Mouse (Mus musculus) mouse trophoblast stem cell (cell line): Measurements from ENCODE around the gene Dkk3.

Experiments used
- in situ Hi-C, 2 experiments: fragments of 300-500 bp; cut with MseI, MboI; formaldehyde crosslinking; loops; 2 replicates in 1 of 2; 3 replicates in 1 of 2; pipeline ENCODE4 v1.15.1; 2025

Dkk3 gene

DNA sequence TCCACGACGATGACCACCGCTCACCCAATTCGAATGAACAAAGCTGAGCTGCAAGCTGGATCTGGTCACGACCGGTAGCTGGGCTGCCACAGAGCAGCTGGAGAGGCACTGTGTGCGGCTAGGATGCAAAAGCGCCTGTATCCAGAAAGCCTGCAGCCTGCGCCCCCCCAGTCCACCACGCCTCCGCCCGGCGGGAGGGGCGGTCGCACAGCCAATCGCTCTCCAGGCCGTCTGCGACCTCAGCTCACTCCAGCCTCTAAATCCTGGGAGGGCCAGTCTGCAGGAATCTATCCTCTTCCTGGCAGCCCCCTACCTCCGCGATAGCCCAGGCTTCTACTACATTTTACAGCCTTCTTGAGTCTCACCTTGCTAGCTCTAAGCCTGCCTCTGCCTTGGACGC, at the start of gene Dkk3:
Dkk3 (minus strand) TSS at position 116 of the 400 bp plus-strand sequence.
- in situ Hi-C loops: no loop called here

DNA sequence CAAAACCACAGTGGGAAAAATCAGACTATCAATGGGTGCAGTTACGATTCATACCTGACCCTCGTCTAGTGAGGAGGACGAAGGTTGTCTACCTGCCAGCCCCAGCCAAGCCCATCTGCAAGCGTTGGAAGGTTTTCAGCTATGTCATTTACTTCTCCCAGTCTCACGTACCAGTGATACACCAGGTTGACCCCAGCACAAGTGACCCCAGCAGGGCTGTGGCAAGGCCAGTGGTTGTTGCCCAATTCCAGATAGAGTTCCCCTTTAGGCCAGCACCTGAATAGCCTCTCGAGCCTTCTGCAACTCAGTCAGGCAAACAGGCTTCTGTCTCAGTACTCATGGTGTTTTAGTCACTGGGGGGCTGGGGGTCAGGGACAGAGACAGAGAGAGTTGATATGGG, 48.9 kb upstream of the Dkk3 start:
- in situ Hi-C loops: no loop called here

DNA sequence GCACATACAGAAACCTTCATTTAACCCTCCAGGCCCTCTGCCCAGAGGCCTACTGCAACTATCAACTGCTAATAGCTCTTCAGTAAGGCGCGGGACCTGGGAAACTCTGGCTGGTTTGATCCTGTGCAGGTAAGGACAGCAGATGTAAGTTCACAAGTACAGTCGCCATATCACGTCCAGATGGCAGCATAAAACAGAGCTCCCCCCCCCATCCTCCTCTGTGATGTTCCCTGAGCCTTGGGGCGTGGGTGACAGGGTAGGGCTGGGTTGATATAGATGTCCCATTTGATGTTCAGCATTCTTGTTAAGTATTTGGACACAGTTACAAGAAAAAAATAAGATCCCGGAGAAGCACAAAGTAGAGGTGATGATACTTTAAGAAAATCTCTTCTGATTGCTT, 46.7 kb upstream of the Dkk3 start:
- in situ Hi-C loops: no loop called here

DNA sequence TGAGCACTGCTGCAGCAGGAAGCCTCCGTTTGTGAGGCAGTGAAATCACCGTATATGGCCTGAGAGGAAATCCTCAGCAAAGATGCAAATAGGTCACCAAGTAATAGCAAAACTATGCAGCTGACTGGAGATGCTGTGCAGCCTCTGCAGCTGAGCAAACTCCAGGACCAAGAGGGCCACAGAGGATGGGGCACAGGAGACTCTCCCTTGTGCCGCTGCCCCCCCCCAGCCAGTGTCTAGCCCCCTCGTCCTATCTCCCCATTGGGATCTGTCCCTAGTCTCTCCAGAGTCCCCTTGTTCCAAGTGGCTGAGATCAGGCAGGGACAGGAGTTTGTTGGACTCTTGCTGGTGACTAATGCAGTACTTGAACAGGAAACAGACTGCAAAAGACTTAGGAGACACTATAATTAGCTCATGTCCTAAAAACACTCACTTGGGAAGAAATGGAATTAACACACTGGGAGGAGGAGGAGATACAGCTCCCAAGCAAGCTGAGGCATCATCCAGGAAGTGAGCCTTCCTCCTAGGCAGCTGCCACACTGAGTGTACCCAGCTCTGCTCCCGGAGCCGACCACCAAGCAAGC, 45.6 kb upstream of the Dkk3 start:
- in situ Hi-C loops: no loop called here

DNA sequence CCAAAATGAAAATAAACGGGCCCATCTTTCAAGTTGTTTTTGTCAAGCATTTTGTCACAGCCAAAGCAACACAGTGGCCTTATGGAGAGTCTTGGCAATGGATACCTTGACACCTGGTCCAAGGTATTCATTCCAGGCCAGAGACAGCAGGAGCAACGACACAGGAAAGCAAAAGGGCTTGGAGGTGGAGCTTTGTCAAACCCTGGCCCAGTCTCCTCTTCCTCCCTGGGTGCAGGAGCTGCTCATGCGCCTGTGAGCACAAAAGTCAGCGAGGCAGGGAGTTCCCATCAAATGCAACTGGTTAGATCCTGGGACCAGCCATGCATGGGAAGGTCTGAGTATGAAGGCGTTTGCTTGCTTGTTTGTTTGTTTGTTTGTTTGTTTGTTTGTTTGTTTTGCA, 45.1 kb upstream of the Dkk3 start:
- in situ Hi-C loops: no loop called here

DNA sequence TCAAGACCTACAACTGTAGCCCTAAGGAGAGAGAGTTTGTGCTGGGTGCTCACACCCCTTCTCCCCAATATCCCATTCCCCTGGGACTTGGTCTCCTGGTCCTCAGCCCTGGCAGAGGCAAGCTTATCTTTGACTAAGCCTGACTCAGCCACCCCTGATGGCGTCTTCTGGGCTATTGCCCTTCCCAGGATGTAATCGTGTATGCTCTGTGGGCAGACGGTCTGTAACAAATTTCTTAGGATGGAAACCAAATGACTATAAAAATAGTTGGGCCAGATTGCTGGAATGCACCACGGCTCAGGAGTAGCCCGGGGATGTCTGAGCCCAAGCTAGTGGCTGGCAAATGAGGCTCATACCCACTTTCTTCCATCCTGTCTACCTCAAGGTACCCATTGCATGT, 44.0 kb upstream of the Dkk3 start:
- in situ Hi-C loops: no loop called here

DNA sequence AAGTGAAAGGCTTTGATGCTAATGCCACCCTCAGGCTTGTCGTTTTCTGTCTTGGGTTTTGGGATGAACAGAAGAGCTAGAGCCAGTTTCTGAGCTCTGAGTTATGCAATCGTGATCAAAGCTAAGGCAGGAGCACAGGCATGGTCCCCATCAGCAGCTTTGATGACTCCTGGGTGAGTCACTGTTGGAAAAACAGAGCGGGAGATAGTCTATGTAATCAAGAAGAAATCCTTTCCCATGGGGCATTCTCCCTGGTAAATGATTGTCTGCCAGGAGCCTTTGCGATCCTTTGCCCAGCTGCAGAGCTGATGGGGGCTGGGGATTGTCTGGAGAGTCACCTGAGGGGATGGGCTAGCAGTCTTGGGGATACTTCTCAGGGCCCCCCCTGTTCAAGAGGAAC, 43.3 kb upstream of the Dkk3 start:
- in situ Hi-C loops: no loop called here

DNA sequence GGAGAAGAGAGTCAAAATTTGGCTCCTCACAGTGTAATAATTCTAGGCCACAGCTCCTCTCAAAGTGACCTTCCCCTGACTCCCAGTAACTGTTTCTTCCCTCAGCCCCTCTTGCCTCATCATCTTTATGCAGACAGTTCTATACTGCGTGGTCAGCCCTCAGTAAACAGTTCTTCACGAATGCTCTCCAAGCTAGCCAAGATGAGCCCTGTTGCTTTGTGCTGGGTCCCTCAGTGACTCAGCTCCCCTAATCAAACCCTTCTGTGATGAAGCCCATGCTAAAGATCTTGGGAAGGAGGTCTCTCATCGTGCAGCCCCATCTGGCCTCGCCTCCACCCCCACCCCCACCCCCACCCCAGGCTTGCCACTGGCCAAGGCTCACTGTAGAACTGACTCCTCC, 41.9 kb upstream of the Dkk3 start:
- in situ Hi-C loops: no loop called here

DNA sequence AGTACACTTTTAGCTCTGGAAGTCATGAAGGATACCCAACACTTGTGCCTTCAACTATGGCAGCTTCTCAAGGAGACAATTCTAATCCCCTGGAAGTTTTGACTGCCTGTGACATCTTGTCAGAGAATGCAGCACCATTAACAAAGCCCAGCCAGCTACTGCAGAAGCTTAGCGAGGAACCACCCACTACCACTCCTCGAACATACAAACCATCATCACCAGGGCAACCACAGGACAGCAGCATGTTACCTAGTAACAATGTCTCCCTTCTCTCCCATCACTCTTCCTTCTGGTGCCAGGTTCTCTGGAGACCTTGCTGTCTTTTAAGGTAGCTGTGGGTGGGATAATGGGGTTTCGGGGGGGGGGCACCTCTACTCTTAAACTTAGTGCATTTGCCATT, 40.5 kb upstream of the Dkk3 start:
- in situ Hi-C loops: no loop called here

DNA sequence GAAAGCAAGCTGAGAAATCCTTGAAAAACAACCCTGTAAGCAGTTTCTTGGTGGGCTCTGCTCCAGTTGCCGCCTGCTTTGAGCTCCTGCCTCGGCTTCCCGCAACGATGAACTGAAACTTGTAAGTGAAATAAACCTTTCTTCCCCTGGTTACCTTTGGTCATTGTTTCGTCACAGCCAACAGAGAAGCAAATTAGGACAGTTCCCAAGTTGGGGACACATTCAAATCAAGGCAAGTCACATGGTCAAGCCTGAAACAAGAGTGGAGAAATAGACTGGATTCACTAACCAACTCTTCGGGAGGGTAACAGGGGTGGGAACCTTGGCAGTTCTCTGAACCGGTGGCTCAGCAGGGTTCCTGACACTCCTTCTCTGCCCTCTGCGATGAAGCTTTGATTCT, 38.6 kb upstream of the Dkk3 start:
- in situ Hi-C loops: no loop called here

DNA sequence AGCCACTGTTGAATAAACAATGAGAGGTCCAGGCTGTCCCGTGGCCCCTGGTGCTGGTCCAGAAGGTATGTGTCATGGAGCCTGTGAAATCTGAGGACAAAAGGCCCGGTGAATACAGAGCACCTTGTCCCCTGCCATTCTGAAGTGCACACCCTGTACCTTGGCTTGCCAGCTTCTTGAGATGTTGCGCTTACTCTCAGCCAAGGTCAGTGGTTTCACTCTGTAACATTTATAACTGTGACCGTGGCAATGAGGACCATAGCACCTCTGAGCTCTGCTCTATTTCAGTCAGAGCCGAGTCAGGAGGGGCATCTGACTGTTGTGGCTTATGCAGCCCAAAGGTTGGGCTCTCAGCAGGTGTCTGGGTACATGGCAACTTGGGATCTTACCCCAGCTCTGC, 35.4 kb upstream of the Dkk3 start:
- in situ Hi-C loops: no loop called here

DNA sequence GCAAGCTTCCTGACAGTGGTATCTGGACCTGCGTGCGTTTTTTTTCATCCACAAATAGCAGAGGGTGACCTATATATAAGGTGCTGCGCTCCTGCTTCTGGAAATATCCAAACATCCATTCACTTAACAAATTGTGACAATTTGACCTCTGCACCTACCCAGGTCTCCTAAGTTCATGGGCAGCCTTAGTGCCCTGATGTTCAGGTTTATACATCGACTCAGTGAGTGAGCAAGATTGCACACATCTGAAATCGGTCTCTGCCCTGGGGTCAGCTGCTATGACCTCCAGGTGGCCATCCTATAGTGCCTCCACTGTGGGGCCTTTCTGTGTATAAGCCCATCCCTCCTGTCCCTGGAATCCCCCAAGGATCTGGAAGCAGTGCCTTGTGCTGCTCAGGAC, 33.9 kb upstream of the Dkk3 start:
- in situ Hi-C loops: no loop called here

DNA sequence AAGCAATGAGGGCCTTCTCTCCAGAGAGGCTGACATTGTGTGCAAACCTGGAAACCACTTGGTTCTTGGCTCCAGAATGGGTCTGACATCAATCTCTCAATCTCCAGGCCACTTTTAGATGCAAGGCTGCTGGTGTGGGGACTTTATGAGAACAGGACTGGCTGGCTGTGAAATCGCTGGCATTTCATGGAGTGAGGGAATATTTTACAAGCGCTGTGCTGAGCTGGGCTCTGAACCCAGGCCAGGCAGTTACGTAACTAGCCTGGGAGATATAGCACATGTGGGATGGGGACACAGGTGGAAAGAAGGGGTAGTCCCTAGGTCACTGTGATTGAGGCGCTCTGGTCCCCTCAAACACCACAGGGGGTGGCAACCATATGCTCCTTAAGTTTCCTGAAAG, 33.4 kb upstream of the Dkk3 start:
- in situ Hi-C loops: no loop called here

DNA sequence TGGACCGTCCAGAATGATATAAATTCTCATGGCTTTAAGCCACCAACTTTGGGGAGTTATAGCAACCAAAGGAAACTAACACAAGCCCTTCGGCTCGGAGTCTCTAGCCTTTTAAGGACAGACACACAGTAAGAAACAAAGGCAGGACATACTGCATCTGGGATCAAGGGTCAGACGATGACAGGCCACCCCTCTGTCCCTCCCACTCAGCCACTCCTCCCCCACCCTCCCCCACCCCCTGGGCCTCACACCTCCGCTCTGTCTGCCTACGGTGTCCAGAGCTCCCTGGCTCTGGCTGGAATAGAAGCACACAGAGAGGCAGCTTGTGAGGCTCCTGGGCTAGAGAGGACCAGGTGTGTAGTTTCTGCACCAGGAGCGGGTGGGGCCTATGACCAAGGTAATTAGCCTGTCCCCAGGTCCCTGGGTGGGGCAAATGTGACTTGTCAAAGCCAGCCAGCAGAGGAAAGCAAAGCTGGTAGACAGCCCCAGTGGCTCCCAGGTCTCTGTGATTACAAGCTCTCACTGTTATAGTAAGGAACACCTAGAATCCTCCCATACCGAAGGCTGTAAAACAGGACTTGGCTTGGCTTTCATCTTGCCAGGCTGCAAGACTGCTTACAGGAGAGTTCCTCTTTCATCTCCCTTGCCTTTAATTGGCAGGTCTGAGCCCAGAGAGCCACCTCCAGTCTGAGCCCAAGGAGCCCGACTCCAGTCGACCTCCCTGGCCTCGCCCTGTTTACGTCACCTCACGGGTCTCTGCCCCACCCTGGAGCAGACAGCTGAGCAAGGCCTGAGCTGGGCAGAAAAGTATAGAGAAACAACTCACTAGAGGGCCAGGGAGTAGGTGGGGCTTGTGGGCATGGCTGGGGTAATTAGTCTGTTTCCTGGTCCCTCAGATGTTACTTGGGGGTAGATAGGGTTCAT, 28.9 kb upstream of the Dkk3 start:
- in situ Hi-C loops: loop anchor here in 1 of 2 experiments (5.0 kb wide), 1 partner anchor 175 kb away; no protein-coding TSS in a partner anchor

DNA sequence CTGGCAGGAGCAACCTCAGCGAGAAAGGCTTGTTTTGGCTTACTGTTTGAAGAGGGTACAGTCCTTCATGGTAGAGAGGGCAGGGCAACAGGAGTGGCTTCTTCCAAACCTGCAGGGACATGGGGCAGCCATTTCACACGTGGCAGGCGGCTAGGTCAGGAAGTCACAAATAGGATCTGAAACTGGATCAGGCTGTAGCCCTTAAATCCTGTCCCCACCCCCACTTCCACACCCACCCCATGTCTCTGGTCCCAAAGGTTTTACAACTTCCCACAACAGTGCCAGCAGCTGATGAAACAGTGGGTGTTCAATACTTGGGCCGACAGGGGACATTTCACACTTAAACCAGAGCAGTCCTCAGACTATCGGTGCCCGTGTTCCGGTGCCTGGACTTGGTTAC, 28.0 kb upstream of the Dkk3 start:
- in situ Hi-C loops: loop anchor here in 1 of 2 experiments (5.0 kb wide), 1 partner anchor 175 kb away; no protein-coding TSS in a partner anchor

DNA sequence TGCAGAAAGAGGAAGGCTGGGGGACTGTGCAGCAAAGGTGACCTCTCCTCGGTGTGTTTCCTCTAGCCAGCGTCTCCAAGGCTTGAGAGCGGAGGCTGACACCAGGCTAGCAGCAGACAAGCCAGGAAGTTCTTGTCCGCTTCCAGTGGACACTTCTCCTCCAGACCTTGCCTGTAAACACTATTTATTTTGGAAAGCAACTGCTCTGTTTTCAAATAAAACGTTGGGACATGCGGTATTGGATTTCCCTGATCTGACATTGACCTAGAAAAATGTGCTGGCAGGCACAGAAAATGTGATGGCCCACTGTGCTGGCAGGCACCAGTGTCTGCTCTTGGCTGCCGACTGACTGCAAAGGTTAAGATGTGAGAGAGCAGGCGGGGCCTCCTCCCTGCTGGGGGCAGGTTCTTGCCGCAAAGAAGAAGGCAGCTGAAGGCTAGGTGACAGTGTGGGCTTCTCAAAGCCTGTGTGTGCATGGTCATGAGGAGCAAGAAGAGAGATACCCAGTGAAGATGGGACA, 26.4 kb upstream of the Dkk3 start:
- in situ Hi-C loops: loop anchor here in 1 of 2 experiments (5.0 kb wide), 1 partner anchor 177 kb away; no protein-coding TSS in a partner anchor

DNA sequence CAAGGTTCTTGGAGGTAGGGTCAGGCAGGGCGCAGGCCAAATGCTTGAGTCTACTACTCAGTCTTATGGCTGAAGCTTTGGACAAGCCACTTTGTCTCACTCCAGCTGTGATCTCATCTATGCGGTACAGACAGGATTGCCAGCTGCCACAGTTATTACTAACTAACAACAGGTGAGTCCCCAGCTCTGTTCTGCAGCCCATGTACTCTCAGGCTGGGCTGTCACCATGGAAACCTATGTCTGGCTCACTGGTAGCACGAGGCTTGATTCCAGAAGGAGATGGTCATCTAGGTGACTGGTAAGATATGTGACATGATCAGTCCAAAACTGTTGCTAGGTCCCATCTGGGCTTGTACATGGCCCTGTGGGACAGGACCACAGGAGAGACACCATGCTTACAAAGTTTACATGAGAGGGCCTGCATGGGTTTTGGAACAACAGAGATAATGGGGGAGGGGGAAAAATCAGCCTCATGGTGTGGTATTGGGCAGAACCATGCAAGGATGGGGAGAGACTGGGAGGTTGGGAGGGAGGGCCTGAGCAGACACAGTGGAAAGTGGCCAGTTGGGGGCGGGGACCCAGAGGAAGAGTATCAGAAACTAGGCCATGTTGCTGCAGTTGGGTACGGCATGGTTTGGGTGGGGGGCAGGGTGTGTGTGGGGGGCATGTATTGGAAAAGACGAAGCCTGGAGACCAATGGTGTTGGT, 25.8 kb upstream of the Dkk3 start:
- in situ Hi-C loops: loop anchor here (5.0 kb wide), 3 partner anchors 97 to 188 kb away; no protein-coding TSS in a partner anchor

DNA sequence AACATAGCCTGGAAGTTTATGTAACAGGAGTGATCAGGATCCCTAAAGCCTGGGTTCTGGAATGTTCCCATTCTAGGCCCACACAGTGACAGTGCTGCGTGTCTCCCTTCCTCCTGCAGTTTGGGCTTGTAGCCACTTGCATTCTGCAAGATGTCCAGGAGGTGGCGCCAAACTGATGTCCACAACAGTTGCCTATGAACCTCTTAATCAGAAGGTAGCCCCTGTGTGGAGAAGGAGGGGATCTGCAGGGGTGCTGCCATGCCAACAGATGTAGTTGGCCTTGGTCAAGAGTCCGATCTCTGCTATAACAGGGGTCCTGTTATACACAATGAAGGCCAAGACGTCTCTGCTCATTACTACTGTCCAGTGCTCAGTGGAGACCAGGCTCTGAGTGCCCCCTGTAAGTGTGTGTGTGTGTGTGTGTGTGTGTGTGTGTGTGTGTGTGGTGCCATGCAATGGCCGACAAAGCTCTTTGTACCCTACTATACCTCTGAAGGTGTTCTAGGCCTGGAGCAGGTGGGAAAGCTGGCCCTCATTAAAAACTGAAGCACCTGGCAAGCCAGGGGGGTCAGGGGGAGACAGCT, 24.5 kb upstream of the Dkk3 start:
- in situ Hi-C loops: loop anchor here in 1 of 2 experiments (5.0 kb wide), 2 partner anchors 96 to 189 kb away; no protein-coding TSS in a partner anchor

DNA sequence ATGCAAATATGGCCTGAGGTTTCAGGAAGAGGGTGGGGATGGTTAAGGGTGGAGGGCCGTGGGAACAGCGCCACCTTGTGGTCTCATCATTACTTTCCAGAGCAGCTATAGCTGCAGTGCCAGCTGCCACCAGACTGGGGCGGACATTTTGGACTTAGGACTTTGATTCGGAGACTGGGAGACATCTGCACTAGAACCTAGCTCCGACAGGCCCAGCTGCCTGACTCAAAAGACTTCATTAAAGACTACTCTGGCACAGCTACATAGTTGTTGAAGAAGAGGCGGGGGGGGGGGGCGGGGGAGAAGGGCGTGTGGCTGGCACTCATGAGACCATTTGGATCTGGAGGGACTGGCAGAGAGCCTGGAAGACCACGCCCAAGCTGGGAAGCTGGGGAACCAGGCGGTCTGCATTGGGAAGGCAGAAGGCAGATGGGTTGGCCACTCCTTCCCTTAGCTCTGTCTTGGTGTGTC, 21.4 kb upstream of the Dkk3 start:
- in situ Hi-C loops: loop anchor here in 1 of 2 experiments (5.0 kb wide), 2 partner anchors 93 to 192 kb away; no protein-coding TSS in a partner anchor

DNA sequence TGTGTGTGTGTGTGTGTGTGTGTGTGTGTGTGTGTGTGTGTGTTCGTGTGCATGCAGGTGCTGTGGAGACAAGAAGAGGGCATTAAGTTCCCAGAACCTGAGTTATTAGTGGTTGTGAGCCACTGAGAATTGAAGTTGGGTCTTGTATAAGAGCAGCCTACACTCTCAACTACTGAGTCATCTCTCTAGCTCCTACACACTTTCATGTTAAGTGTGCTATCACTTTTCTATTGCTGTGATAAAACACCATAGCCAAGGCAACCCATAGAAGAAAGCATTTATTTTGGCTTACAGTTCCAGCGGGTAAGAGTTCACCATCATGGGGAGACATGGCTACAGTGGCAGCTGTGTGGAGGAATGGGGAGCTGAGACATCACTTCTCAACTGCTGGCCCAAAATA, 17.8 kb upstream of the Dkk3 start:
- in situ Hi-C loops: no loop called here

DNA sequence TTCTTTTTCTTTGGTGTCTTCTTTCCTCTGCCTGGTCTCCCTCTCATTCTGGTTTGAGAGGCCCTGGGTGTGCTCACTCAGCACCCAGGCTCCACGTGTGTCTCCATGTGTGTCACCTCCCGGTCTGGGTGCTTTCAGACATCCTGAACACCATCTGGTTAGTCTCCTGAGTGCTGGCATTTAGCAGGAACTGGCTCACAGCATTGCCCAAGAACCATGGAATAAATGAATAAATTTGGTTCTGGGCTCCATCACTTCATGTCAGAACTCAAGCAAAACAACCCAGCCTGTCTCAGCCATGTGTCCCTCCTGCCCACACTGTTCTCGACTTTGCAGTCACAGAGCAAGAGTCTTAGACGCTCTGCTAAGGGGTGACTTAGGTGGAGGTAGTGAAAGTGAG, 13.8 kb upstream of the Dkk3 start:
- in situ Hi-C loops: no loop called here
